Mouse (Mus musculus) heart, postnatal 10 days (tissue): ENCODE results near the gene Tfec. TPM values are rescaled to one million over a fixed set of nuclear protein-coding genes. Genes with fewer than 3 reads are reported as not detected.

ENCODE experiments used
- DNase-seq, 2 experiments: peaks; one replicate each; pipeline ENCODE4 v3.0.0; 2021
- intact Hi-C: fragments of 180-260 bp; cut with DNase I; formaldehyde crosslinking; loops from one replicate; pipeline ENCODE4 v1.15.1; 2025
- total RNA-seq, 2 experiments: library from RNA; stranded (reverse); gene quantifications; 2 replicates each; pipeline ENCODE4 v1.2.3; 2021

The Tfec gene
- total RNA-seq, 2 experiments from 2014 or later: 0.45 to 0.79 TPM

DNA sequence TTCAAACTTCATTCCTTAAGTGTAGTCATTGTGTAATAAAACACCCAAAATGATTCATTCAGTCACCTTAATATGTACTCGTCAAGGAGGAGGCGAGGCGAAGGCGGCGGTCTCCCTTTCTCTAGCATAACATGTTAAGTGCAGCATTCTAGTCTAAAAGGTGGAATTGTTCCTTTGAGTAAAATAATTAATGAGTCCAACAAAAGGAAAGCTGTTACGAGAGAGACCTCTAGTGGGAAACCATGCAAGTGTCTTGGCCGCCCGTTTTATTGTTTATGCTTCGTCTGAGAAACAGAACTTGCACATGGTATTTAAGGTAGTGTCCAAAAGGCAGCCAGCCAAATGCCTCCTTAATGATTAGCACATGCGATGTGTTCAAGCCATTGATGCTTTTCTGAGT lies 100.6 kb downstream of the Tfec start:
- peak; percentile 22 to 32 for DNase-seq
- intact Hi-C loops: loop anchor here (5.0 to 10.0 kb wide), 3 partner anchors 177 to 1900 kb away; no protein-coding TSS in a partner anchor

DNA sequence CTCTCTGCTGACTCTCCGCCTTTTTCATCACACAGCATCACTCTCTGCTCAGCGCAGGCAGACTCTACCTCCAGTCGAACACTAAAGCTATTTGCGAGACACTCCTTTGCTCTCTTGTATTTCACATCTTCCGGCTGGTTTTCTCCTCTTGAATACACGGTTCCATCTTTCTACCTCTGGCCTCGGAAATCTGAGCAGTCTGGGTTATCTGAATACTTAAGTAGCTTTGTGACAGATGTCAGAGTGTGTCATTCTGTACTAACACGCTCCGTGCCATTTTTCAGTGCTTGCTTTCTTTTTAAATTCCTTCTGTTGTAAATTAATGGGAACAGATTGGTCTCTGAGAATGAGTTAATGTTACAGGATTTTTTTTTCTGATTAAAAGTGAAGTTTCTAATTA lies 101.3 kb downstream of the Tfec start:
- intact Hi-C loops: loop anchor here (5.0 to 10.0 kb wide), 3 partner anchors 178 to 1900 kb away; no protein-coding TSS in a partner anchor
- DNase-seq: no peak

DNA sequence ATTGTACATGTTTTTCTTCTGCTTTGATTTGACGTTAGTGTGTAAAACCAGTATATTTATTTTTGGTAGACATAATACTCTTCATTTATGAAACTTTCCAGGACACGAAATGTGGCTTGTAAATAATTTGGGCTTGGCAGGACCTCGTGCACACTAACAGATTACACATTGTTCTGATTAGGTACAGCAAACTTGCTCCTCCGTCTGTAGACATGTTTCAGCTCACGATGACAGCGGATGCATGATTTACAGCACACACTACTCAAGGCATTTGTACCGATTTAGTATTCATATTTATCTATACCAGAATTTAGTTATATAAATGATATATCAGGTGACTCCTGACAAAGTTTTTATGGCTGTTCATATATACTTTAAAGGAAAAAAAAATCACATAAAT lies 104.2 kb downstream of the Tfec start:
- intact Hi-C loops: loop anchor here (10.0 kb wide), 1 partner anchor 181 kb away; no protein-coding TSS in a partner anchor
- DNase-seq: no peak

DNA sequence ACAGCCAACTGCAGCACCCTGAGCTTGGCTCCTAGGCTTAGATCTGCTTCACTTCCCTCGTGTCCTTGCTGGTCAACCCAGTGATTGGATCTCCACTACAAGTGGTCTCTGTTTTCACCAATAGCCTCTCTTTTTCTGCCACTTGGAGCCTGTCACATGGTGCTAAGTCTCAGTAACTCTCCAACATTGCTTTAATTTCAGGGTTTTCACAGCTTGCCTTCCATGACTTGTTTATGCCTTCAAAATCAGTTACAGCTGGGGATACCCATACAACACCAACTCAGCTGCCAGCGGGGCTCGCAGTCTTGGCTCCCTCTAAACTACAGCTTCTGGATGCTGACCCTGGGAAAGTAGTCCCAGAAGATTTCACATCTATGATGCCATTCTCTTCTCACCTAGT lies 113.1 kb downstream of the Tfec start:
- DNase-seq: no peak
- intact Hi-C loops: no loop called here

Other genes starting within 250 kb of the Tfec start
- 1 to 10 TPM; 7.8 to 8.5 TPM for gene Tes, start 166.7 kb upstream of the Tfec start, total RNA-seq